Mouse (Mus musculus) liver, postnatal 0 days (tissue): ENCODE measurements around the gene Rab43. TPM values are rescaled to one million over a fixed set of nuclear protein-coding genes. Genes with fewer than 3 reads are reported as not detected.
A peak's percentile ranks its signal among the peaks of the same experiment; 100 is the strongest.

ENCODE experiments used
- ATAC-seq: fragments of 200-750 bp; cut with Nextera tagmentation; 2 replicates; pipeline ENCODE4 v1.8.0; 2017; ENCODE audit warnings: mild to moderate bottlenecking, moderate library complexity
- DNase-seq: peaks from one replicate; pipeline ENCODE4 v3.0.0-alpha.2; 2016
- H3K27ac ChIP-seq: fragments of 300-500 bp; sonication (generic); 2 replicates; pipeline ENCODE4 v1.5.1; 2014; ENCODE audit warnings: antibody characterized with exemption, moderate library complexity, mild to moderate bottlenecking, low read depth
- H3K27me3 ChIP-seq: fragments of 300-500 bp; sonication (generic); 2 replicates; pipeline ENCODE4 v1.6.1; 2014; ENCODE audit warnings: low read length, control low read depth, mixed read lengths; ENCODE audit not compliant: insufficient read depth
- H3K36me3 ChIP-seq: fragments of 300-500 bp; sonication (generic); replicated peaks from 2 replicates; pipeline ENCODE4 v1.6.1; 2014; ENCODE audit warnings: mild to moderate bottlenecking, control low read depth, low read length, moderate library complexity, mixed read lengths; ENCODE audit not compliant: insufficient read depth
- H3K4me1 ChIP-seq: fragments of 300-500 bp; sonication (generic); 2 replicates; pipeline ENCODE4 v1.6.1; 2014; ENCODE audit warnings: antibody characterized with exemption, mild to moderate bottlenecking, control low read depth; ENCODE audit not compliant: insufficient read depth
- H3K4me2 ChIP-seq: fragments of 300-500 bp; sonication (generic); 2 replicates; pipeline ENCODE4 v1.6.1; 2014; ENCODE audit warnings: low read depth, mild to moderate bottlenecking, low read length, moderate library complexity, mixed read lengths
- H3K4me3 ChIP-seq: fragments of 300-500 bp; sonication (generic); 2 replicates; pipeline ENCODE4 v1.5.1; 2014; ENCODE audit warnings: low read depth, low read length
- H3K9ac ChIP-seq: fragments of 300-500 bp; sonication (generic); replicated peaks from 2 replicates; pipeline ENCODE4 v1.6.1; 2014; ENCODE audit warnings: mild to moderate bottlenecking, moderate library complexity
- H3K9me3 ChIP-seq: fragments of 300-500 bp; sonication (generic); 2 replicates; pipeline ENCODE4 v1.6.1; 2016; ENCODE audit warnings: mild to moderate bottlenecking, control low read depth, low read length, mixed read lengths
- CTCF ChIP-seq: sonication (generic); IDR thresholded peaks from 2 replicates; pipeline ENCODE4 v1.5.1; 2016; ENCODE audit warnings: antibody characterized with exemption, low read depth
- EP300 ChIP-seq: IDR thresholded peaks from 2 replicates; pipeline ENCODE4 v1.6.1; 2016; ENCODE audit warnings: antibody characterized with exemption, low read depth, mild to moderate bottlenecking
- WGBS: fragments of 180-500 bp; shearing (Covaris S2); extraction: QIAGEN DNeasy Blood & Tissue Kit; methylation state at CpG from one replicate; pipeline ENCODE4 v1.1.7; 2014; ENCODE audit not compliant: insufficient replicate concordance; 5-methylcytosine and 5-hydroxymethylcytosine counted together
- polyA plus RNA-seq: library from polyadenylated mRNA; unstranded; fragments of >200 nt; fragmentation: Nextera tagmentation; extraction: Ambion mirVana; gene quantifications from 2 replicates; pipeline ENCODE4 v1.2.1, GENCODE M21; 2015

Gene Rab43
- polyA plus RNA-seq, 1 experiment from 2014 or later, result 44.4 TPM

DNA sequence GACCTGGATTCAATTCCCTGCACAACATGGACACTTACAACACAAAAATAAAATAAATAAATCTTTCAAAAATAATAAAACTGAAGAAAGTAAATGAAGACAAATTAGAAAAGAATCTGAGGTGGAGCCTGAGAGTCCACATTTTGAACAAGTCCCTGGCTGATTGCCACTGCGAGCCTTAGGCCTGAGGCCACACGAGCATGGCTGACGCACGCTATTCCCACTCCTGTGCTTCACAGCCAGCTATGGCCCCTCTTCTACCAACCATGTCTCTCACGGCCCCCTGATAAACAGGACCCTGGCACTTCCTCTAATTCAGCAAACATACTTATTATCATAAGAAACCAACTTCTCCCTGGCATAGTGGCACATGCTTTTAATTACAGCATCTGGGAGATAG lies 25.3 kb downstream of the Rab43 start:
- WGBS, result 69% methylated on average over 5 of the region's 5 CpGs
- Histone ChIP-seq H3K36me3 (peaks cover 14% of the 10 kb centered on the region), H3K4me1 (peaks cover 45% of the 10 kb centered on the region), H3K27me3 (no peaks in the 10 kb centered on the region), H3K27ac (no peak overlapping the region), H3K4me3 (no peak overlapping the region), H3K4me2 (no peak overlapping the region), H3K9me3 (no peaks in the 10 kb centered on the region), H3K9ac (no peak overlapping the region)
- DNase-seq (no peak), ATAC-seq (no peak)
- TF ChIP-seq EP300, result no peak
- no peak for TF ChIP-seq CTCF

DNA sequence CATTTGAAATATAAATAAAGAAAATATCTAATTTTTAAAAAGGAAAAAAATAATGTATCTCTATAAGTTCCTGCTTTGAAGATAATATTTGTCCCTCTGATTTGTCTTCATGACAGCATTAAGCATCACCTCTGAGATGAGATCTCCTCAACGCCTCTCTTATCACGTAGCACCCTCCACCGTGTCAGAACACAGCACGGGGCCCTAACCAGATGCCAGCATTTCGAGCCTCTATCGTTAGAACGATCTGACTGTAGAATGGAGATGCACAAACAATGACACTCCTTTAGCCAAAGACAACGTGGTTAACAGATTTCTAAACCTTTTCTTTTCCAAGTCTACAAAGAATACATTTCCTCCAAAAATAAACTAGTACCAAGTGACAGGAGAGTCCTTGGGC lies 27.9 kb downstream of the Rab43 start:
- Histone ChIP-seq H3K36me3 (no peaks in the 10 kb centered on the region), H3K9me3 (no peaks in the 10 kb centered on the region), H3K4me2 (no peak overlapping the region), H3K27ac (no peak overlapping the region), H3K9ac (no peak overlapping the region), H3K4me1 (peaks cover 19% of the 10 kb centered on the region), H3K4me3 (no peak overlapping the region), H3K27me3 (no peaks in the 10 kb centered on the region)
- WGBS, result 45% methylated on average over 8 of the region's 8 CpGs
- TF ChIP-seq CTCF, result no peak
- TF ChIP-seq EP300, result no peak
- DNase-seq (no peak), ATAC-seq (no peak)

- DNase-seq (no peak), ATAC-seq (no peak)
- no peaks in the 10 kb centered on the region for H3K36me3 ChIP-seq
- WGBS, result 80% methylated on average over 10 of the region's 10 CpGs
- peaks cover 24% of the 10 kb centered on the region for H3K4me1 ChIP-seq
- H3K4me2 ChIP-seq, result no peak overlapping the region
- no peak overlapping the region for H3K4me3 ChIP-seq
- no peak for TF ChIP-seq EP300
- TF ChIP-seq CTCF, result no peak
- H3K27ac ChIP-seq, result no peak overlapping the region
- no peak overlapping the region for H3K9ac ChIP-seq
- no peaks in the 10 kb centered on the region for H3K9me3 ChIP-seq
- no peaks in the 10 kb centered on the region for H3K27me3 ChIP-seq
Measured at GRCm38 (mm10) chr6:87780546-87781301, 31.2 kb downstream of the Rab43 start.

DNA sequence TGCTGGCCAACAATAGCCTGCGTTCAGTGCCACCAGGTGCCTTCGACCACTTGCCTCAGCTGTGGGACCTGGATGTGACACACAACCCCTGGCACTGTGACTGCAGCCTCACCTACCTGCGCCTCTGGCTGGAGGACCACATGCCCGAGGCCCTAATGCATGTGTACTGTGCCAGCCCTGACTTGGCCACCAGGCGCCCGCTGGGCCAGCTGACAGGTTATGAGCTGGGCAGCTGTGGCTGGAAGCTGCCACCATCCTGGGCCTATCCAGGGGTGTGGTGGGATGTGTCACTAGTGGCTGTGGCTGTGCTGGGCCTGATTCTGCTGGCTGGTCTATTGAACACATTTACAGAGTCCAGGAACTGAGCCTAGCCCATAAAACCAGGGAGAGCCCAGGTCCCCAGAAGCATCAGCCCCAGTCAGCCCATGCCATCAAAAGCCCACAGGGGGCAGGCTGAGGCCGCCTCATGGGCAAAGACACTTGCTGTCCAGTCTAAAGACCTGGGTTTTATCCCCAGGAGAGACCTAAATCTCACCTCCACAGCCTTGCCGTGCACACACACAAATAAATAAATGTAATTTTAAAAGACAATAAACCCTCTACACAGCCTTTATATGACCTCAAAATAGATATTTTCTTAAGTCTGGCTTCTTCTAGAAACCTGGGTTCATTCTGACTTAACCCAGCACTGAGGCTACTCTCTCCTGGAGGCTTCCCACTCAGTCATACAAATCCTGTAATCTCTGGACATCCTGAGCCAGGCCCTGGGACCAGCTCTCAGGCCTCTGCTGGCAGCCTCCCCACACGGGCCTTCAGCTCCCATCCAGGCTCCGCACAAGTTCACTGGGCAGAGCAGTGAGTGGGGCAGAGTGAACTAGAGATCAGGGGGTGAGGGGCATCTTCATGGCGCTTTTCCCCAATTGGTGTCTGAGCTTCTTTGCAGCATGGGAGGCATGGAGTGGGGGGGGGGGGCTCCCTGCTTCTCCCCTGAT lies 32.5 kb downstream of the Rab43 start:
- ATAC-seq, result no peak
- peaks cover 24% of the 10 kb centered on the region for H3K4me1 ChIP-seq

GRCm38 (mm10) chr6:87778294-87779173 lies 33.4 kb downstream of the Rab43 start:
- H3K36me3 ChIP-seq, result no peaks in the 10 kb centered on the region
- no peak for TF ChIP-seq CTCF
- no peak for TF ChIP-seq EP300
- no peak overlapping the region for H3K4me3 ChIP-seq
- no peaks in the 10 kb centered on the region for H3K27me3 ChIP-seq
- H3K4me2 ChIP-seq, result no peak overlapping the region
- H3K9ac ChIP-seq, result peak overlapping the region; percentile 11; the same call in 1 of the 2 replicates
- ATAC-seq (no peak), DNase-seq (peak; percentile 29)
- no peaks in the 10 kb centered on the region for H3K9me3 ChIP-seq
- 50% methylated on average over 11 of the region's 11 CpGs for WGBS
- H3K4me1 ChIP-seq, result peaks cover 24% of the 10 kb centered on the region
- H3K27ac ChIP-seq, result peak overlapping the region; percentile 56

More for the DNA sequence above, 32.5 kb downstream of the Rab43 start:
- 81% methylated on average over 11 of the region's 11 CpGs for WGBS
- no peak overlapping the region for H3K9ac ChIP-seq
- TF ChIP-seq CTCF (peak; percentile 61), EP300 (no peak)
- no peaks in the 10 kb centered on the region for H3K27me3 ChIP-seq
- H3K4me3 ChIP-seq, result no peak overlapping the region
- no peaks in the 10 kb centered on the region for H3K9me3 ChIP-seq
- no peak for DNase-seq
- H3K4me2 ChIP-seq, result no peak overlapping the region
- no peak overlapping the region for H3K27ac ChIP-seq
- no peaks in the 10 kb centered on the region for H3K36me3 ChIP-seq
